Mouse (Mus musculus) bone marrow macrophage, adult 2 months (primary cell): ENCODE measurements at regions not wholly inside any gene's neighbourhood (a gene's known extent, or its start where the extent isn't known, plus 50 kb on each side); places are given as distances from the start of the nearest gene placed in this dataset.

Experiments
- CTCF ChIP-seq: IDR thresholded peaks from 2 replicates; pipeline ENCODE4 v1.5.1; 2012; ENCODE audit warnings: low read depth, mild to moderate bottlenecking, low read length, moderate library complexity
- POLR2A ChIP-seq: IDR thresholded peaks from 2 replicates; pipeline ENCODE4 v1.6.1; 2012; ENCODE audit warnings: mild to moderate bottlenecking, low read depth, low read length, borderline replicate concordance

GRCm38 (mm10) chr1:76200906-76201305 is 654.8 kb downstream of the Slc4a3 start:
- TF ChIP-seq POLR2A, result no peak
- no peak for TF ChIP-seq CTCF
